In the genomic region with DNA sequence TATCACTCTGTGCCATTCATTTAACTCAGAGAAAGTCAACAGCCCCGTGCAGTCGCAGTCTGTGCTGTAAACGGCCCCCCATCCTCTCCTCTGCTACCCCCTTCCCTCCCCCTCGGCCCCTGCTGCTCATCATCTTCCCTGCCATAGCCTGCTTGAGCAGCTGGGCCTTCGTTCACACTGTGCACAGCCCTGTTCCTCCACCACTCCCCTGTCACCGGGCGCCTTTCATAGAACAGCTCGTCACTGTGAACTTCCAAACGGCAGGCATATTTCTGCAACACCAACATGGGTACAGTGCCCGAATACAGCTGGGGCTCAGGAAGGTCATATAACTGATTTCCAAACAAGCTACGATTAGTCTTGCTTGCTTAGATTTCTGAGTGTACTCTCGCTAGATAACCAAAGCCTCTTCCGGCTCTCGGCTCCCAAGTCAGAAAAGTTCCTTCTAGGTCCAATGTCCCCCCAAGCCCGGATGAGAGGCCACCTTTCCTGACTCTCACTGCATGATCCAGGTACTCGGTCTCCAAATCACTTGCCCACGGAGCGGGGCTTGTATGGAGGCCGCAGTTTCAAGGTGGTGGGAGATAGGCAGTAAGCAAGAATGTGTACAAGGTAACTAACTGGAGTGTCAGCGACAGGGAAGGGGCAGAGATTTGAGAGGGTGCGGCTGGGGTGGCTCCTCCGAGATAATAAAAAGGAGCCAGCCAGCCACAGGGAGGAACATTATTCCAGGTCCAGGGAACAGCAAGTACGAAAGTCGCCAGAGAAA, we compare ENCODE assay signal across 8 mouse cellular contexts.
A peak's percentile ranks its signal among the peaks of the same experiment; 100 is the strongest.
DNase-seq lines count a peak whose midpoint lies in the region; ATAC-seq and TF ChIP-seq lines count a peak whose summit lies in the region.

No protein-coding gene starts in this region.

- no peaks in the 10 kb centered on the region for H3K9me3 ChIP-seq in embryonic facial prominence, embryonic 12.5 days
- H3K9me3 ChIP-seq in intestine, embryonic 15.5 days: no peaks in the 10 kb centered on the region
- H3K9me3 ChIP-seq in neural tube, embryonic 12.5 days: no peaks in the 10 kb centered on the region

- peak overlapping the region; percentile 78 for H3K27ac ChIP-seq in layer of hippocampus, adult 2 months
- no peak overlapping the region for H3K27ac ChIP-seq in embryonic facial prominence, embryonic 12.5 days
- H3K27ac ChIP-seq in intestine, embryonic 15.5 days: no peak overlapping the region
- no peak overlapping the region for H3K27ac ChIP-seq in neural tube, embryonic 12.5 days

- no peaks in the 10 kb centered on the region for H3K36me3 ChIP-seq in embryonic facial prominence, embryonic 12.5 days
- H3K36me3 ChIP-seq in intestine, embryonic 15.5 days: no peaks in the 10 kb centered on the region
- H3K36me3 ChIP-seq in neural tube, embryonic 12.5 days: no peaks in the 10 kb centered on the region

- peak overlapping the region; percentile 60 for H3K4me2 ChIP-seq in embryonic facial prominence, embryonic 12.5 days (replicated peaks)
- peak overlapping the region; percentile 70 for H3K4me2 ChIP-seq in intestine, embryonic 15.5 days (replicated peaks)
- peak overlapping the region; percentile 67 for H3K4me2 ChIP-seq in neural tube, embryonic 12.5 days (replicated peaks)

- ATAC-seq in embryonic facial prominence, embryonic 12.5 days (ENCODE audit: insufficient number of reproducible peaks, insufficient read depth, low FRiP score, low TSS enrichment): no peak
- ATAC-seq in intestine, embryonic 15.5 days: peak; percentile 44; the same call in 1 of the 2 replicates
- ATAC-seq in neural tube, embryonic 12.5 days (ENCODE audit: low FRiP score, low read depth): 0 out of 2 replicates have a peak, but pooled peaks have one; percentile 21

- peaks cover 35% of the 10 kb centered on the region for H3K4me1 ChIP-seq in embryonic facial prominence, embryonic 12.5 days
- H3K4me1 ChIP-seq in intestine, embryonic 15.5 days (replicated peaks): peaks cover 34% of the 10 kb centered on the region
- peaks cover 35% of the 10 kb centered on the region for H3K4me1 ChIP-seq in neural tube, embryonic 12.5 days

- peak overlapping the region; percentile 38 for H3K4me3 ChIP-seq in layer of hippocampus, adult 2 months
- peak overlapping the region; percentile 29 for H3K4me3 ChIP-seq in embryonic facial prominence, embryonic 12.5 days
- peak overlapping the region; percentile 32 for H3K4me3 ChIP-seq in intestine, embryonic 15.5 days (replicated peaks)
- H3K4me3 ChIP-seq in neural tube, embryonic 12.5 days: peak overlapping the region; percentile 21; the same call in 1 of the 2 replicates

- H3K27me3 ChIP-seq in embryonic facial prominence, embryonic 12.5 days: peaks cover 17% of the 10 kb centered on the region
- peaks cover 9% of the 10 kb centered on the region; the same call in 1 of the 2 replicates for H3K27me3 ChIP-seq in intestine, embryonic 15.5 days (replicated peaks)
- H3K27me3 ChIP-seq in neural tube, embryonic 12.5 days (replicated peaks): peaks cover 30% of the 10 kb centered on the region

- intact Hi-C loops in gastrocnemius, postnatal 14 days (cut with DNase I; ENCODE audit: low total_unique reads): loop anchor here (2.0 to 5.0 kb wide), 2 partner anchors 72 to 161 kb away; partner anchors contain the start of gene Neurl1a

- peak overlapping the region; percentile 21; the same call in 1 of the 2 replicates for H3K9ac ChIP-seq in embryonic facial prominence, embryonic 12.5 days
- H3K9ac ChIP-seq in intestine, embryonic 15.5 days: peak overlapping the region; percentile 37
- H3K9ac ChIP-seq in neural tube, embryonic 12.5 days: peak overlapping the region; percentile 23; the same call in 1 of the 2 replicates

- 21% methylated on average over 24 of the region's 24 CpGs for WGBS in embryonic facial prominence, embryonic 12.5 days
- WGBS in intestine, embryonic 15.5 days: 37% methylated on average over 24 of the region's 24 CpGs
- 31% methylated on average over 24 of the region's 24 CpGs for WGBS in neural tube, embryonic 12.5 days

- TF ChIP-seq CTCF in layer of hippocampus, adult 2 months (conservative IDR thresholded peaks at IDR 0.05): no peak

- no peak for DNase-seq in layer of hippocampus, adult 2 months (ENCODE audit: low spot score in 2 of 2)
- DNase-seq in layer of hippocampus, adult 9-10 months (ENCODE audit: low spot score): no peak
- DNase-seq in gastrocnemius, postnatal 14 days: no peak
- no peak for DNase-seq in thymus, adult 18-20 months
- no peak for DNase-seq in adrenal gland, postnatal 10 days
